Mouse (Mus musculus) MEL (cell line): ENCODE data around the gene Tsc2.

Experiments
- CTCF ChIP-seq, 3 experiments: IDR thresholded peaks in 2 of 3; conservative IDR thresholded peaks in 1 of 3; 2 replicates each; pipeline ENCODE4 v1.5.1; 2011 to 2012; ENCODE audit warnings: low read length in 3 of 3, low read depth in 2 of 3, mild to moderate bottlenecking in 2 of 3, improper control_type of control experiment in 1 of 3, inconsistent platforms in 1 of 3, mixed read lengths in 1 of 3, moderate library complexity in 1 of 3; ENCODE audit not compliant: control insufficient read depth in 1 of 3, insufficient read depth in 1 of 3, poor library complexity in 1 of 3, severe bottlenecking in 1 of 3
- EP300 ChIP-seq, 2 experiments: IDR thresholded peaks; 2 replicates each; pipeline ENCODE4 v1.6.1; 2011; ENCODE audit warnings: improper control_type of control experiment in 2 of 2, low read length in 2 of 2, low read depth in 1 of 2, mild to moderate bottlenecking in 1 of 2
- GATA1 ChIP-seq: IDR thresholded peaks from 2 replicates; pipeline ENCODE4 v1.6.1; 2011; ENCODE audit warnings: low read depth, low read length, improper control_type of control experiment
- KAT2A ChIP-seq: conservative IDR thresholded peaks from 2 replicates; pipeline ENCODE4 v1.6.1; 2012; ENCODE audit warnings: low read depth, low read length, improper control_type of control experiment, inconsistent platforms
- MAZ ChIP-seq: IDR thresholded peaks from 2 replicates; pipeline ENCODE4 v1.6.1; 2012; ENCODE audit warnings: low read depth, mild to moderate bottlenecking, inconsistent platforms, low read length, improper control_type of control experiment
- MYB ChIP-seq: IDR thresholded peaks from 2 replicates; pipeline ENCODE4 v1.6.1; 2011; ENCODE audit warnings: mild to moderate bottlenecking, low read depth, low read length, improper control_type of control experiment
- POLR2AphosphoS2 ChIP-seq: IDR thresholded peaks from 2 replicates; pipeline ENCODE4 v1.6.1; 2011; ENCODE audit warnings: low read length, improper control_type of control experiment
- SMC3 ChIP-seq: IDR thresholded peaks from 2 replicates; pipeline ENCODE4 v1.6.1; 2011; ENCODE audit warnings: low read depth, low read length, improper control_type of control experiment
- ZNF384 ChIP-seq: IDR thresholded peaks from 2 replicates; pipeline ENCODE4 v1.6.1; 2012; ENCODE audit warnings: low read depth, mild to moderate bottlenecking, inconsistent platforms, low read length, improper control_type of control experiment

- TF ChIP-seq CTCF (IDR thresholded peaks at IDR 0.05 in 2 of 3, conservative IDR thresholded peaks at IDR 0.05 in 1 of 3; ENCODE audit: control insufficient read depth in 1 of 3, insufficient read depth in 1 of 3, low read depth in 2 of 3, low read length in 3 of 3, poor library complexity in 1 of 3, severe bottlenecking in 1 of 3) (no peak), POLR2AphosphoS2 (no peak), ZNF384 (no peak), MYB (no peak), KAT2A (no peak), GATA1 (no peak), SMC3 (no peak), EP300 (IDR thresholded peaks at IDR 0.05; ENCODE audit: low read depth in 1 of 2, low read length in 2 of 2) (no peak), MAZ (no peak)
These were observed 4.5 kb upstream of the Tsc2 start for GRCm38 (mm10) chr17:24636781-24637481.
